Mouse (Mus musculus) lung, postnatal 0 days (tissue): ENCODE results near the gene Kalrn. TPM values are rescaled to one million over a fixed set of nuclear protein-coding genes. Genes with fewer than 3 reads are reported as not detected.

Experiments used
- ATAC-seq: fragments of 200-750 bp; cut with Nextera tagmentation; 2 replicates; pipeline ENCODE4 v1.8.0; 2017; ENCODE audit warnings: moderate library complexity
- DNase-seq: peaks from one replicate; pipeline ENCODE4 v3.0.0-alpha.2; 2016; ENCODE audit warnings: low spot score
- H3K27ac ChIP-seq: fragments of 300-500 bp; sonication (generic); 2 replicates; pipeline ENCODE4 v1.5.1; 2014; ENCODE audit warnings: antibody characterized with exemption, mild to moderate bottlenecking, low read length, mixed read lengths
- H3K27me3 ChIP-seq: fragments of 300-500 bp; sonication (generic); replicated peaks from 2 replicates; pipeline ENCODE4 v1.6.1; 2014; ENCODE audit warnings: low read length, mixed read lengths; ENCODE audit not compliant: insufficient read depth
- H3K36me3 ChIP-seq: fragments of 300-500 bp; sonication (generic); 2 replicates; pipeline ENCODE4 v1.6.1; 2014; ENCODE audit warnings: low read length, mixed read lengths; ENCODE audit not compliant: insufficient read depth
- H3K4me1 ChIP-seq: fragments of 300-500 bp; sonication (generic); 2 replicates; pipeline ENCODE4 v1.6.1; 2014; ENCODE audit warnings: antibody characterized with exemption, low read depth, low read length, mixed read lengths; ENCODE audit not compliant: insufficient read depth
- H3K4me2 ChIP-seq: fragments of 300-500 bp; sonication (generic); replicated peaks from 2 replicates; pipeline ENCODE4 v1.6.1; 2014; ENCODE audit warnings: low read depth, mild to moderate bottlenecking, low read length, moderate library complexity, mixed read lengths
- H3K4me3 ChIP-seq: fragments of 300-500 bp; sonication (generic); 2 replicates; pipeline ENCODE4 v1.5.1; 2014; ENCODE audit warnings: low read depth, low read length
- H3K9ac ChIP-seq: fragments of 300-500 bp; sonication (generic); replicated peaks from 2 replicates; pipeline ENCODE4 v1.6.1; 2014; ENCODE audit warnings: low read depth, mild to moderate bottlenecking
- H3K9me3 ChIP-seq: fragments of 300-500 bp; sonication (generic); 2 replicates; pipeline ENCODE4 v1.6.1; 2016; ENCODE audit warnings: low read length, mixed read lengths
- CTCF ChIP-seq: IDR thresholded peaks from 2 replicates; pipeline ENCODE4 v1.5.1; 2016; ENCODE audit warnings: antibody characterized with exemption, mild to moderate bottlenecking
- EP300 ChIP-seq: IDR thresholded peaks from 2 replicates; pipeline ENCODE4 v1.6.1; 2016; ENCODE audit warnings: antibody characterized with exemption, mild to moderate bottlenecking, control low read depth
- WGBS: fragments of 180-500 bp; shearing (Covaris S2); extraction: QIAGEN DNeasy Blood & Tissue Kit; methylation state at CpG from one replicate; pipeline ENCODE4 v1.1.7; 2014; 5-methylcytosine and 5-hydroxymethylcytosine counted together
- polyA plus RNA-seq: library from polyadenylated mRNA; unstranded; fragments of >200 nt; fragmentation: Nextera tagmentation; extraction: Ambion mirVana; gene quantifications from 2 replicates; pipeline ENCODE4 v1.2.1, GENCODE M21; 2015

The Kalrn gene
- polyA plus RNA-seq, 1 experiment from 2014 or later, result 13.6 TPM

GRCm38 (mm10) chr16:34032011-34032645, 541.2 kb downstream of the Kalrn start:
- TF ChIP-seq CTCF (no peak), EP300 (no peak)
- no peaks in the 10 kb centered on the region; the same call in 1 of the 2 replicates for H3K36me3 ChIP-seq
- ATAC-seq (no peak), DNase-seq (no peak)
- H3K9me3 ChIP-seq, result no peaks in the 10 kb centered on the region
- H3K4me3 ChIP-seq, result no peak overlapping the region
- no peaks in the 10 kb centered on the region for H3K27me3 ChIP-seq
- H3K27ac ChIP-seq, result no peak overlapping the region
- peaks cover 12% of the 10 kb centered on the region; the same call in 1 of the 2 replicates for H3K4me1 ChIP-seq
- no peak overlapping the region for H3K4me2 ChIP-seq
- 82% methylated on average over 12 of the region's 12 CpGs for WGBS
- no peak overlapping the region for H3K9ac ChIP-seq

GRCm38 (mm10) chr16:34031565-34031964, 541.8 kb downstream of the Kalrn start:
- no peaks in the 10 kb centered on the region for H3K9me3 ChIP-seq
- no peak overlapping the region for H3K27ac ChIP-seq
- H3K4me3 ChIP-seq, result no peak overlapping the region
- ATAC-seq (no peak), DNase-seq (no peak)
- H3K4me2 ChIP-seq, result no peak overlapping the region
- no peaks in the 10 kb centered on the region; the same call in 1 of the 2 replicates for H3K36me3 ChIP-seq
- peaks cover 12% of the 10 kb centered on the region; the same call in 1 of the 2 replicates for H3K4me1 ChIP-seq
- 76% methylated on average over 9 of the region's 9 CpGs for WGBS
- H3K27me3 ChIP-seq, result no peaks in the 10 kb centered on the region
- H3K9ac ChIP-seq, result no peak overlapping the region
- TF ChIP-seq EP300 (no peak), CTCF (no peak)

DNA sequence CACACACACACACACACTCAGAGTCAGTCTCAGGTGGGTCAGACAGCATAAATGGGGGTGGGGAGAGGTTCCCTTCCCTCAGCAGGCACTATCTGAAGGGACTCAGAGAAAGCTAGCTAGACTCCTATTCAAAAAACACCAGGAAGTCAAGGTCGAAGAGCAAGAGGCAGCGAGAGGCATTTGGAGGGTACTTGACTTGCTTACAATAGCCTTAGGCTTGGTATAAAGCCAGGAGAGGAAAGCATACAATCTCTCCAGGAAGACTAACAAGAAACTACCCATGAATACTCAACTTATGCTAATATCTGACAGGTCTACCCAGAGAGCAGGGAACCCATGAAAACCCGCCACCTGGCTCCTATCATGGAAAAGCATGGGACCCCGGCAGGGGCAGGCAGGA, 543.0 kb downstream of the Kalrn start:
- 53% methylated on average over 4 of the region's 4 CpGs for WGBS

GRCm38 (mm10) chr16:34029790-34030189, 543.5 kb downstream of the Kalrn start:
- 0 out of 2 replicates have a peak, but pooled peaks cover 6% of the 10 kb centered on the region for H3K4me1 ChIP-seq
- peak; percentile 62 for DNase-seq
- H3K9me3 ChIP-seq, result no peaks in the 10 kb centered on the region
- H3K4me2 ChIP-seq, result no peak overlapping the region
- no peak for TF ChIP-seq EP300
- no peak for TF ChIP-seq CTCF
- no peak overlapping the region for H3K9ac ChIP-seq
- H3K27me3 ChIP-seq, result no peaks in the 10 kb centered on the region
- no peak overlapping the region for H3K27ac ChIP-seq
- ATAC-seq, result peak; percentile 79
- no peaks in the 10 kb centered on the region; the same call in 1 of the 2 replicates for H3K36me3 ChIP-seq
- no peak overlapping the region for H3K4me3 ChIP-seq
- 56% methylated on average over 5 of the region's 5 CpGs for WGBS

More for the DNA sequence above, 543.0 kb downstream of the Kalrn start:
- Histone ChIP-seq H3K4me1 (peaks cover 10% of the 10 kb centered on the region; the same call in 1 of the 2 replicates), H3K4me2 (no peak overlapping the region), H3K9ac (no peak overlapping the region), H3K27ac (no peak overlapping the region), H3K27me3 (no peaks in the 10 kb centered on the region), H3K9me3 (no peaks in the 10 kb centered on the region), H3K36me3 (no peaks in the 10 kb centered on the region; the same call in 1 of the 2 replicates), H3K4me3 (no peak overlapping the region)
- DNase-seq (peak; percentile 93), ATAC-seq (peak; percentile 80)
- no peak for TF ChIP-seq CTCF
- peak; percentile 23; the same call in 1 of the 2 replicates for TF ChIP-seq EP300

DNA sequence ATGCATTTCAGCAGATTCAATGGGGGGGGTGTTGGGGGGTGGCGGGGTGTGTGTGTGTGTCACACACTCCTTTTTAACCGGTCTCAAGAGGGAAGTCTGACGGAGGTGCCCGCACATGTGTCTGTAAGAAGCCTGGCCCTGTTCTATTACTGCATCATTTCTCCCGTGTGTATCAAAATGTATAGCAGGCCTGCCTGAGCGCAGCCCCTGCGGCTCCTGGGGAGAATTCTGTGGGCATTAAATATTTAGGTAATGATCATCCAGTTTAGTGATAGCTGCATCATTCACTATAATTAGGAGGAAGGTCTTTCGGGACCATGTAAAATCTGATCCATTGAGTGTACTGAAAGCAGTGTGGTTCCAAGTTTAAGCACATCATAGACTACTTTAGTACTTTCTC, 556.1 kb downstream of the Kalrn start:
- Histone ChIP-seq H3K27me3 (no peaks in the 10 kb centered on the region), H3K4me2 (no peak overlapping the region), H3K9ac (no peak overlapping the region), H3K9me3 (no peaks in the 10 kb centered on the region), H3K36me3 (no peaks in the 10 kb centered on the region), H3K27ac (no peak overlapping the region), H3K4me1 (no peaks in the 10 kb centered on the region), H3K4me3 (no peak overlapping the region)
- no peak for DNase-seq
- TF ChIP-seq CTCF, result no peak
- TF ChIP-seq EP300, result no peak
- ATAC-seq, result no peak
- WGBS, result 94% methylated on average over 8 of the region's 8 CpGs

DNA sequence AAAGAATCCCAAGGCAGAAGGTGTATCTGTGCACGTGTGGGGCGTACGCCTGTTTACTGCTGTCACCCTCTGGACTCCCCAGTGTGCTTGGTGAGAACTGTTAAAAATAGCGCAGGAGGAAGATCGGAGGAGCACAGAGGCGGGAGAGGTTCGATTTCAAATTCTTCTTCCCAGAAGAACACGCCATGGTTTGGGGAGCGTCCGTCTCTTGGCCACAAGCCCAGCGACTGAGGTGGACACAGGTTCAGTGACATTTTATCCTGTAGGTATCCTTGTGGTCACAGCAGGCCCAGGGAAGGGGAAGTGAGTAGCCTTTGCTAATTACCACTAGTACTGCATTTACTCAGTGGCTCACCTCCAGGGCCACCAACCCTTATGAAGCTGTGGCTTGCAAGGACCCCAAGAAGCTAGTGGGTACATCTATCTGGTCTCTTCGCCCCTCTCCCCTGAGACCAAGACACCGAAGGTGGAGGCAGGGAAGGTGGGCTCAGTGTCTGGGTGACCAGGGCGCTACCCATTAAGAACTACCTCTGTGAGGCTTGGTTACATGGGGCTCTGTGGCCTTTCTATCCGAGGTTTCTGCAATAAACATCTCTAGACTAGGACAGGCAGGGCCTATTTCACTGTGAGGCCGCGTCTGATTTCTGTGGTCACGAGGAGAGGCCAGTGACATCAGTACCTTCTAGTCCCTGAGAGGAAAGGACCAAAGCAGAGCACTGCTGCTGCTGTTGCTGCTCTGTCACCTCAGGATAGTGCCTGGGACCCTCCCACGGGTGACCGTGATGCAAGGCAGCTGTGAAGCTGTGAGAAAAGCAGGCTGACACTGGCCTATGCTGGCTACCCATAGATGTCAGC, 561.1 kb downstream of the Kalrn start:
- H3K27me3 ChIP-seq, result no peaks in the 10 kb centered on the region
- ATAC-seq, result no peak
- TF ChIP-seq CTCF (no peak), EP300 (no peak)
- H3K4me1 ChIP-seq, result no peaks in the 10 kb centered on the region
- 87% methylated on average over 20 of the region's 20 CpGs for WGBS
- H3K9me3 ChIP-seq, result no peaks in the 10 kb centered on the region
- DNase-seq, result no peak
- H3K4me3 ChIP-seq, result no peak overlapping the region
- H3K27ac ChIP-seq, result no peak overlapping the region
- H3K9ac ChIP-seq, result no peak overlapping the region
- H3K4me2 ChIP-seq, result no peak overlapping the region
- H3K36me3 ChIP-seq, result no peaks in the 10 kb centered on the region
